Mouse (Mus musculus): ENCODE measurements around the gene Onecut3. TPM values are rescaled to one million over a fixed set of nuclear protein-coding genes. Genes with fewer than 3 reads are reported as not detected.

The Onecut3 gene
- not detected for total RNA-seq (2021)
- long read RNA-seq, experiment 1, result 0 reads
- long read RNA-seq, experiment 2, result 0 reads

- Histone ChIP-seq H3K27ac (no peak within 1 kb of the TSS), H3K4me3 (peak within 1 kb of the TSS; percentile 68)
- peak; percentile 62 for DNase-seq
- intact Hi-C loops (cut with DNase I), result loop anchor here (2.0 kb wide), 1 partner anchor 18 kb away; no protein-coding TSS in a partner anchor
- TF ChIP-seq CTCF (IDR thresholded peaks at IDR 0.05), result 0 out of 2 replicates have a peak, but pooled peaks have one; percentile 4
These were observed at the start of gene Onecut3 for GRCm38 (mm10) chr10:80494732-80495131. Gene Onecut3, plus strand, starts transcription at chr10:80494835.

GRCm38 (mm10) chr10:80445052-80445451, 49.6 kb upstream of the Onecut3 start:
- DNase-seq, result no peak
- intact Hi-C loops (cut with DNase I), result no loop called here
- Histone ChIP-seq H3K4me3 (no peak overlapping the region), H3K27ac (no peak overlapping the region)
- no peak for TF ChIP-seq CTCF (IDR thresholded peaks at IDR 0.05)

- intact Hi-C loops (cut with DNase I), result loop anchor here (1.0 to 2.0 kb wide), 2 partner anchors 62 to 103 kb away; no protein-coding TSS in a partner anchor
- TF ChIP-seq CTCF (IDR thresholded peaks at IDR 0.05), result peak; percentile 100
- H3K27ac ChIP-seq, result no peak overlapping the region
- peak; percentile 85 for DNase-seq
- H3K4me3 ChIP-seq, result peak overlapping the region; percentile 33; the same call in 1 of the 2 replicates
These were observed 48.6 kb upstream of the Onecut3 start for GRCm38 (mm10) chr10:80445898-80446601.

- intact Hi-C loops (cut with DNase I), result no loop called here
- TF ChIP-seq CTCF (IDR thresholded peaks at IDR 0.05), result no peak
- no peak for DNase-seq
- H3K27ac ChIP-seq, result no peak overlapping the region
- no peak overlapping the region for H3K4me3 ChIP-seq
These were observed 44.0 kb upstream of the Onecut3 start for GRCm38 (mm10) chr10:80450599-80450998.

- intact Hi-C loops (cut with DNase I), result no loop called here
- DNase-seq, result no peak
- TF ChIP-seq CTCF (IDR thresholded peaks at IDR 0.05), result no peak
- Histone ChIP-seq H3K27ac (no peak overlapping the region), H3K4me3 (no peak overlapping the region)
These were observed 41.0 kb upstream of the Onecut3 start for GRCm38 (mm10) chr10:80453601-80454000.

GRCm38 (mm10) chr10:80454781-80455180, 39.9 kb upstream of the Onecut3 start:
- H3K27ac ChIP-seq, result no peak overlapping the region
- TF ChIP-seq CTCF (IDR thresholded peaks at IDR 0.05), result no peak
- intact Hi-C loops (cut with DNase I), result no loop called here
- no peak for DNase-seq
- no peak overlapping the region for H3K4me3 ChIP-seq

GRCm38 (mm10) chr10:80455697-80456096, 38.9 kb upstream of the Onecut3 start:
- Histone ChIP-seq H3K27ac (no peak overlapping the region), H3K4me3 (no peak overlapping the region)
- TF ChIP-seq CTCF (IDR thresholded peaks at IDR 0.05), result no peak
- DNase-seq, result no peak
- intact Hi-C loops (cut with DNase I), result no loop called here

GRCm38 (mm10) chr10:80459236-80459635, 35.4 kb upstream of the Onecut3 start:
- intact Hi-C loops (cut with DNase I), result no loop called here
- H3K4me3 ChIP-seq, result no peak overlapping the region
- no peak overlapping the region for H3K27ac ChIP-seq
- no peak for DNase-seq
- no peak for TF ChIP-seq CTCF (IDR thresholded peaks at IDR 0.05)

GRCm38 (mm10) chr10:80459671-80460070, 35.0 kb upstream of the Onecut3 start:
- DNase-seq, result no peak
- no peak for TF ChIP-seq CTCF (IDR thresholded peaks at IDR 0.05)
- intact Hi-C loops (cut with DNase I), result no loop called here
- Histone ChIP-seq H3K27ac (no peak overlapping the region), H3K4me3 (no peak overlapping the region)

GRCm38 (mm10) chr10:80460324-80460723, 34.3 kb upstream of the Onecut3 start:
- Histone ChIP-seq H3K4me3 (no peak overlapping the region), H3K27ac (no peak overlapping the region)
- TF ChIP-seq CTCF (IDR thresholded peaks at IDR 0.05), result no peak
- no peak for DNase-seq
- intact Hi-C loops (cut with DNase I), result no loop called here

- no peak for DNase-seq
- TF ChIP-seq CTCF (IDR thresholded peaks at IDR 0.05), result no peak
- Histone ChIP-seq H3K4me3 (no peak overlapping the region), H3K27ac (no peak overlapping the region)
- intact Hi-C loops (cut with DNase I), result no loop called here
These were observed 33.3 kb upstream of the Onecut3 start for GRCm38 (mm10) chr10:80461346-80461745.

GRCm38 (mm10) chr10:80464381-80465035, 30.1 kb upstream of the Onecut3 start:
- intact Hi-C loops (cut with DNase I), result no loop called here
- H3K27ac ChIP-seq, result no peak overlapping the region

GRCm38 (mm10) chr10:80465066-80465465, 29.6 kb upstream of the Onecut3 start:
- Histone ChIP-seq H3K27ac (no peak overlapping the region), H3K4me3 (no peak overlapping the region)
- DNase-seq, result no peak
- intact Hi-C loops (cut with DNase I), result no loop called here
- no peak for TF ChIP-seq CTCF (IDR thresholded peaks at IDR 0.05)

More at GRCm38 (mm10) chr10:80464381-80465035, 30.1 kb upstream of the Onecut3 start:
- peak overlapping the region; percentile 30; the same call in 1 of the 2 replicates for H3K4me3 ChIP-seq
- no peak for TF ChIP-seq CTCF (IDR thresholded peaks at IDR 0.05)
- no peak for DNase-seq

All from gastrocnemius, adult 2 months (tissue).